Mouse (Mus musculus): ENCODE results near the gene Trim2.

The Trim2 gene

DNA sequence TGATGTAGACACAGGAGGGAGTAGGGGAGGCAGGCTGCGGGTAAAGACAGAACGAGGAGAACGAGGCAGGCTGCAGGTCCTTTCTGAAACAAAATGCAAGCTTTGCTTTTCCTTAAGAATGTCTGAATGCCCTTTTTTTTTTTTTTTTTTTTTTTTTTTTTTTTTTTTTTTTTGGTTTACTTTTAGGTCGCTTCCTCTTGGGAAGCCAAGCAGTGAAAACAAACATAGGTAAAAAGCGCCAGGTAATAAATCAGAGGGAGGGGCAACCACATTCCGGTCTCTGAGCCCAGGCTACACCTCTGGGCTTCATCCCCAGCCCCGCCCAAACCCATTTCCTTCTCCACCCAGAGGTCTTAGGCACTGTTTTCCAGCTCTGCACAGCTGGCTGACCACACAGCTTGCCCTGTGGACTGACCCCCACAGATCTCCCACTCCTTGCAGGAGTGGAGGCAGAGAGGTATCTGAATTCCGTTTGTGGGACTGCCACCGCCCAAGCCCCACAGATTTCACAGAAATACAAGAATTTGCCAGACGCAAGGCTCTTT is 117.0 kb downstream of the Trim2 start:
- no peak for DNase-seq (ENCODE audit: low spot score)

GRCm38 (mm10) chr3:84181717-84182116 is 125.0 kb downstream of the Trim2 start:
- DNase-seq (ENCODE audit: low spot score): no peak

DNA sequence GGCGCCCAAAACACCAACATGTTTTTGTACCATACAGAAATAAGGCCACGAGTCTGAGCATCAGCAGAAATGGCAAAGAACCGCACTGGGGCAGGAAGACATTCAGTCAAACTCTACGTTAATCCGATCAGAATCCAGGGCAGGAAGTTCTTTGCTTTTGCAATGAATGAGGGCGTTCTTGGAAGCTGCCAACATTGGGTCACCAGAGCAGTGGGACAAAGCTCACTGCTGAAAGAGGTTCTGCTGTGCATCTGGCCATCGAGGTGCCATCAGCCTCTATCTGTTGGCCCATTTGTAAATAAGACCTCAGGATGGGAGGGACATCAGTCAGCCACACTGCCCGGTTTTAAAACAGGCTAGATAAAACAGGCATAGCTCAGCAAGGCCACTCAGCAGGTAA is 125.6 kb downstream of the Trim2 start:
- DNase-seq (ENCODE audit: low spot score): no peak

GRCm38 (mm10) chr3:84180304-84180703 is 126.4 kb downstream of the Trim2 start:
- no peak for DNase-seq (ENCODE audit: low spot score)

GRCm38 (mm10) chr3:84177834-84178233 is 128.8 kb downstream of the Trim2 start:
- DNase-seq (ENCODE audit: low spot score): no peak

- DNase-seq (ENCODE audit: low spot score): peak; percentile 73
Measured at GRCm38 (mm10) chr3:84175337-84176315, 131.1 kb downstream of the Trim2 start.

DNA sequence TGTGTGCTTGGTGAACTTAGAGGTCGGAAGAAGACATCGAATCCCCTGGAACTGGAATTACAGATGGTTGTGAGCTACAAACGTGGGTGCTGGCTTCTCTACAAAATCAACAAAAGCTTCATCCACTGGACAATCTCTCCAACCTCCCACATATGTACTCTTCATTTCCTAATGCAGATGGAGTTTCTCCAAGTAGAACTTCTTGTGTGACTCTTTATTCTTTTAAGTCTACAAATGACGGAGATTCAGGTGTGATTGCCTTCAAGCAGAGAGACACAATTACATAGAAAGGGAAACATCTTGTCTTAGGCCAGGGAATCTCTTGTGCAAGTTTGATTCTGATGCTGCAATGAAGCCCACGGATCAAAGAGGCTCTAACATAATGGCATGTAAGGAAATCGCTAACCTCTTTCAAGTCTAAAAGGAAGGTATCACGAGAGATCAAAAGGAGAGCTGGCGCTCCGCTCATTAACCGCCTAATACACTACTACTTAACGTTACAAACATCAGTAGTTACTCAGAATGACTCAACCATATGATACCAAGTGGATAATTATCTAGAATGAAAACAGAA is 133.0 kb downstream of the Trim2 start, which contains the start of gene Gm6525:
Gm6525 (plus strand) TSS at position 524 of the 574 bp plus-strand sequence.
- DNase-seq (ENCODE audit: low spot score): no peak

- DNase-seq (ENCODE audit: low spot score): no peak
Measured at GRCm38 (mm10) chr3:84172406-84172805, 134.3 kb downstream of the Trim2 start.

GRCm38 (mm10) chr3:84169393-84170005 is 137.2 kb downstream of the Trim2 start:
- DNase-seq (ENCODE audit: low spot score): no peak

- DNase-seq (ENCODE audit: low spot score): no peak
Measured at GRCm38 (mm10) chr3:84168943-84169342, 137.7 kb downstream of the Trim2 start.

DNA sequence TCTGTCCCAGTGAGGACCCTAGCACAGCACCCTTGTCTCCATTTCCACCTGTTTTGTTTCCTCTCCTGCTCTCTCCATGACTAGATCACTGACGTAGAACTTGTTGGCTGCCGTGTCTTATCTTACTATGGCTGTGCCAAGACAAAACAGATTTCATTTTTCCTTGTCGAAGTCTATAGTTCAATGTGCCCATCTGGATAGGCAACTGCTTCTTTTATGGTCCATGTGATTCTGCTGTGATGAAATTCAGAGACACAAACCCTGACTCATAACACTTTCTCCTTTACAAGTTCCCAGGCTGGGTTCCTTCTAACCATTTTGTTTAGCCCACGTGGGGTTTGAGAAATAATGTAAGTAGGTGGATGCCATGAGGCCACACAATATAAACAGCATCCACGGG is 140.6 kb downstream of the Trim2 start:
- no peak for DNase-seq (ENCODE audit: low spot score)

DNA sequence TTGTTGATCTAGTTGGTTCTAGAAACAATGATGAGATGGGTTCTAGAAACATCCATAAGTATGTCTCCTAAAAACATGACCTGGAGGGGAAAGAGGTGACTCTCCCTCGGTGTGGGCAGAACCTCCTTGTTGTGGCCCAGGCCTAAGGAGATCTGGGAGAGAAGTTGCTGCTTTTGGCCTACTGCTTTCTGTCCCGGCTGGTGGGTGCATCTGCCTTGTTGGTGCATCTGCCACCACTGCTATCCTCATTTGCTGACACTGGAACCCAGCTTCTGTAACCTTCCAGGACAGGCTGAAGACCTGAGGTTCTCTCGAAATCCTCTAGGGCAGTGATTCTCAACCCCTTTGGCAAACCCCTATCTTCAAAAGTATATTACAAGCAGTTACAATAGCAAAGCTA is 141.3 kb downstream of the Trim2 start:
- no peak for DNase-seq (ENCODE audit: low spot score)

DNA sequence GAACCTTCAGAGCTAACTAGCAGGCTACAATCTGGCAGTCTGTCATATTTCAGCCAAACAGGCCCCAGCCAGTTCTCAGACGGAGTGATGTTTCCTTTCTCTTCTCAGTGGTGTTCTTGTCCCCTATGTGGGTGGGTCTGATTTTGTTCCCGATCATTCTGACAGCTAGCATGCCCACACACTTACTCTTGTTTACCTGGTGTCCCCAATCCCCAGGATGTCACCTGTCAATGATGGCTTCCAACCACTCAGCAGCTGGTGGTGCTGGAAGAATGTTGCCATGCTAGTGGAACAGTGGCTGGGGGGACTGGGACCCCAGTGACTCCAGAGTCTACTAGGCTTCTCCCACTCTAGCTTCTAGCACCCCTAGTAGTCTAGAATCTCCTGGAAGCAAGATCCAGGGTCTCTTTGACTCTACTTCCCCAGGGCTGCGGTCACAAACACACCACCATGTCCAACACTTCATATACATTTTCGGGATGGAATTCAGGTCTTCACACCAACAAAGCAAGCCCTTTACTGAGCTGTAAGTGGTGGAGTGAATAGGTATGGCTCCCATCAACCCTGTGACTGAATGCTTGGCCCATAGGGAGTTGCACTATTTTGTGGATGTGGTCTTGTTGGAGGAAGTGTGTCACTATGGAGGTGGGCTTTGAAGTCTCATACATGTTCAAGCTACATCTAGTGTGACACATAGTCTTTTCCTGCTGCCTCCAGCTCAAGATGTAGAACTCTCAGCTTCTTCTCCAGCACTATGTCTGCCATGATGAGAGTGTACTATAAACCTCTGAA is 148.9 kb downstream of the Trim2 start:
- no peak for DNase-seq (ENCODE audit: low spot score)

DNA sequence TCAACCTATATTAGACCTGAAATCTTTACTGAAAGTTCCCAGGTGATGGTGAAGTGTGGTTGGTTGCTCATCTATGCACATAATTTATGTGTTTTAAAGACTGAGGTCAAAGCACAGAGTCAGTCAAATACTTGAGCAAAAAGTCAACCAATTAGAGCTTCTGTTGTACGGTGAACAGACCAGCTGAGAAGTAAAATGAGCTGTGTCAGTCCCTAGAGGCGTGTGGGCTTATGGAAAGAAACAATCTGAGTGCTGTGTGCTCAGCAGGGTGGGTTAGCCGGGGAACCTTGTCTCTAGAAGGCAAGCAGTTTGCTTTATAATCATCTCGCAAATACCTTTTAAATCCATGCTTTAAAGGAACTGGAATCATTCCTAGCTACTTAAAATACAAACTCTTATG is 149.7 kb downstream of the Trim2 start:
- no peak for DNase-seq (ENCODE audit: low spot score)

GRCm38 (mm10) chr3:84156105-84156504 is 150.6 kb downstream of the Trim2 start:
- DNase-seq (ENCODE audit: low spot score): no peak

GRCm38 (mm10) chr3:84155558-84156006 is 151.1 kb downstream of the Trim2 start, which contains the start of gene Mnd1:
Gene Mnd1 (minus strand): TSS chr3:84155786.
- peak; percentile 98 for DNase-seq (ENCODE audit: low spot score)

- DNase-seq (ENCODE audit: low spot score): no peak
Measured at GRCm38 (mm10) chr3:84155146-84155545, 151.5 kb downstream of the Trim2 start.

DNA sequence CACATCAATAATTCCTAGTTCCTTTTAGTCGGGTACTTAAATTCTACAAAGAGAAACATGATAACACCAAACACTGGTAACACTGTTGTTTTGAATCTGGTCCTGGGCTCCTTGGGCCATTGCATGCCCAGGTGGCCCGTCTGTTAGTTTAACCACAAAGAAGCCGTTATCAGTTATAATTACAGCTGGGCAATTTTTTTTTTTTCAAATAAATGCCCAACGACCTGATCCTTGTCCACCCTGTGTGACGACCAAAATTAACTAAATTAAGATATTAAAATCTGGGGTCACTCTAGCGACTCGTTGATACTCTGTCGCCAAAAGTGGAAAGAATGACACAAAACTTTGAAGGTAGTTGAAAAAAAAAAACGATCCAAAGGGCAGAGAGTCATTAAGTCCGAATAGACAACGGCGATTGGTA is 151.9 kb downstream of the Trim2 start:
- no peak for DNase-seq (ENCODE audit: low spot score)

DNA sequence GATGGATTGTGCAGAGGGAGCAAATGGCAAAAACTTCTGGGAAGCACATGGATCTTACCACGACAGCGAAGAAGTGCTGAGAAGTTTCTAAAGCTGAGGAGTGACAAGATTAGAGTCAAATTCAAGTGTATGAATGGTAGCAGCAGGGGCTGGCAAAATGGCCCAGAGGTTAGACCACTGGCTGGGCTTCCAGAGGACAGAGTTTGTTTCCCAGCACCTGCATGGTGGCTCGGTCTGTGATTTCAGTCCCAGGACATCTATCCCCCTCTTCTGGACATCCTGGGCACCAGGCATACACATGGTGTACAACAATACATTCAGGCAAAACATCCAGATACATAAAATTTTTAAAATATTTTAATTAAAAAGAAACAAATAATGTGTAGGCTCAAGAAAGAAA is 156.8 kb downstream of the Trim2 start:
- no peak for DNase-seq (ENCODE audit: low spot score)

- DNase-seq (ENCODE audit: low spot score): no peak
Measured at GRCm38 (mm10) chr3:84140947-84141346, 165.7 kb downstream of the Trim2 start.

DNA sequence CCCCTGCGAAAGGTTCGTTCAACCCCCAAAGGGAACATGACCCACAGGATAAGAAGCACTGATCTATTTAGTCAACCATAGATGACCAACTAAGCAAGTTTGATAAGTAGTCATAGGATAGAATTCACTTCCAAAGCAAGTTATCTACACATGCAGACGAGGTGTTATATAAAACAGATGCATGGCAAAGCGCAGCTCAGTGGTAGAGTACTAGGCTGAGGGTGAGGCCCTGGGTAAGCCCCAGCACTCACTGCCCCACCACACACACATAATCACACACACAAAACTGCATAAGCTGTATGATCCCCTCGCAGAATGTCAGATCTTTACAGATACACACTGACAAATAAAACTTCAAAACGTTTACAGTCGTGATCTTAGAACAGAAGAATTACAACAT is 170.2 kb downstream of the Trim2 start:
- no peak for DNase-seq (ENCODE audit: low spot score)

- no peak for DNase-seq (ENCODE audit: low spot score)
Measured at GRCm38 (mm10) chr3:84135933-84136332, 170.7 kb downstream of the Trim2 start.
